Mouse (Mus musculus) MN1 (cell line): ENCODE results near the gene Cldn5.
A peak's percentile ranks its signal among the peaks of the same experiment; 100 is the strongest.

Source experiments
- DNase-seq: peaks from one replicate; pipeline ENCODE4 v3.0.0-alpha.2; 2016; ENCODE audit warnings: low spot score

Gene Cldn5

GRCm38 (mm10) chr16:18776556-18777100 lies at the start of gene Cldn5:
Gene Cldn5 (plus strand): TSS chr16:18776847.
- no peak for DNase-seq

GRCm38 (mm10) chr16:18727536-18728499 lies 48.8 kb upstream of the Cldn5 start:
- no peak for DNase-seq

- no peak for DNase-seq
These were observed 47.5 kb upstream of the Cldn5 start for GRCm38 (mm10) chr16:18729185-18729584.

- DNase-seq, result no peak
These were observed 46.0 kb upstream of the Cldn5 start for GRCm38 (mm10) chr16:18730640-18731039.

- peak; percentile 85 for DNase-seq
These were observed 43.3 kb upstream of the Cldn5 start for GRCm38 (mm10) chr16:18733100-18733956.

GRCm38 (mm10) chr16:18738303-18738702 lies 38.3 kb upstream of the Cldn5 start:
- DNase-seq, result no peak

- no peak for DNase-seq
These were observed 30.2 kb upstream of the Cldn5 start for GRCm38 (mm10) chr16:18746268-18747122.

GRCm38 (mm10) chr16:18751101-18751500 lies 25.5 kb upstream of the Cldn5 start:
- no peak for DNase-seq

- DNase-seq, result peak; percentile 13
These were observed 24.7 kb upstream of the Cldn5 start for GRCm38 (mm10) chr16:18751885-18752499.

- no peak for DNase-seq
These were observed 14.9 kb upstream of the Cldn5 start for GRCm38 (mm10) chr16:18761734-18762133.

- DNase-seq, result no peak
These were observed 13.7 kb upstream of the Cldn5 start for GRCm38 (mm10) chr16:18762960-18763359.

GRCm38 (mm10) chr16:18766390-18766789 lies 10.3 kb upstream of the Cldn5 start:
- DNase-seq, result no peak

- DNase-seq, result no peak
These were observed 7.1 kb upstream of the Cldn5 start for GRCm38 (mm10) chr16:18769501-18769900.

- no peak for DNase-seq
These were observed 2.7 kb upstream of the Cldn5 start for GRCm38 (mm10) chr16:18773936-18774335.

- no peak for DNase-seq
These were observed 759 bp upstream of the Cldn5 start for GRCm38 (mm10) chr16:18775621-18776555.

- no peak for DNase-seq
These were observed 744 bp downstream of the Cldn5 start for GRCm38 (mm10) chr16:18777101-18778080.

- DNase-seq, result no peak
These were observed 1.8 kb downstream of the Cldn5 start for GRCm38 (mm10) chr16:18778461-18778860.

GRCm38 (mm10) chr16:18781810-18782209 lies 5.2 kb downstream of the Cldn5 start:
- no peak for DNase-seq

- DNase-seq, result no peak
These were observed 8.4 kb downstream of the Cldn5 start for GRCm38 (mm10) chr16:18785025-18785424.
